Mouse (Mus musculus) mouse trophoblast stem cell (cell line): ENCODE measurements around the gene 9330182O14Rik.

Experiments used
- in situ Hi-C, 2 experiments: fragments of 300-500 bp; cut with MseI, MboI; formaldehyde crosslinking; loops; 2 replicates in 1 of 2; 3 replicates in 1 of 2; pipeline ENCODE4 v1.15.1; 2025

The 9330182O14Rik gene

DNA sequence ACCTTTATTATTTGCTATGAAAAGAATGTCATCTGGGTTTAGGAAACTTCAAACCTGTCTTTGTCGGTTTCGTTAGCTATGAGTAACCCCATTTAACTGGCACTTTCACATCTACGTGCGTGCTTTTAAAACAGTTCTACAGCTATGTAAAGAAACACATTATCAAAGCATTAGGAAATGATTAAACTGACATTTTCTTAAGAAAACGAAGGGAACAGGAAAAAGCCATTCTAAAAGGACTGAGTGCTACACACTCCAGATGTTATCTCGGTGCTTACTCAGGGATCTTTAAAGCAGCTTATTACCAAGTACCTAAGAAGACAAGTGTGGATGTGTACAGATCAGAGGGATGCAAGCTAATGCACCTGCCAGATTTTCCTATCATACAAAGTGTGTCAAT, 52.9 kb downstream of the 9330182O14Rik start:
- in situ Hi-C loops = no loop called here
